Mouse (Mus musculus) lung, embryonic 14.5 days (tissue): ENCODE measurements around the gene Nod1. TPM values are rescaled to one million over a fixed set of nuclear protein-coding genes. Genes with fewer than 3 reads are reported as not detected.
A peak's percentile ranks its signal among the peaks of the same experiment; 100 is the strongest.

Source experiments
- ATAC-seq: fragments of 200-750 bp; cut with Nextera tagmentation; 2 replicates; pipeline ENCODE4 v1.8.0; 2017; ENCODE audit warnings: mild to moderate bottlenecking, moderate TSS enrichment, moderate library complexity; ENCODE audit not compliant: insufficient read depth
- DNase-seq: peaks from one replicate; pipeline ENCODE4 v3.0.0-alpha.2; 2015
- H3K27ac ChIP-seq: fragments of 300-500 bp; sonication (generic); 2 replicates; pipeline ENCODE4 v1.5.1; 2014; ENCODE audit warnings: low read depth, mild to moderate bottlenecking, moderate library complexity
- H3K27me3 ChIP-seq: fragments of 300-500 bp; sonication (generic); 2 replicates; pipeline ENCODE4 v1.6.1; 2014; ENCODE audit warnings: low read length, control low read depth; ENCODE audit not compliant: insufficient read depth
- H3K36me3 ChIP-seq: fragments of 300-500 bp; sonication (generic); 2 replicates; pipeline ENCODE4 v1.6.1; 2014; ENCODE audit warnings: control low read depth; ENCODE audit not compliant: insufficient read depth
- H3K4me1 ChIP-seq: fragments of 300-500 bp; sonication (generic); 2 replicates; pipeline ENCODE4 v1.6.1; 2014; ENCODE audit warnings: antibody characterized with exemption, control low read depth; ENCODE audit not compliant: insufficient read depth
- H3K4me2 ChIP-seq: fragments of 300-500 bp; sonication (generic); 2 replicates; pipeline ENCODE4 v1.6.1; 2014; ENCODE audit warnings: mild to moderate bottlenecking
- H3K4me3 ChIP-seq: fragments of 300-500 bp; sonication (generic); 2 replicates; pipeline ENCODE4 v1.5.1; 2014; ENCODE audit warnings: low read depth, low read length
- H3K9ac ChIP-seq: fragments of 300-500 bp; sonication (generic); 2 replicates; pipeline ENCODE4 v1.6.1; 2014
- H3K9me3 ChIP-seq: fragments of 300-500 bp; sonication (generic); 2 replicates; pipeline ENCODE4 v1.6.1; 2016; ENCODE audit warnings: low read depth, low read length, control low read depth
- CTCF ChIP-seq: IDR thresholded peaks from 2 replicates; pipeline ENCODE4 v1.5.1; 2016; ENCODE audit warnings: antibody characterized with exemption, low read depth
- WGBS: fragments of 180-500 bp; shearing (Covaris S2); extraction: QIAGEN DNeasy Blood & Tissue Kit; methylation state at CpG from one replicate; pipeline ENCODE4 v1.1.7; 2014; 5-methylcytosine and 5-hydroxymethylcytosine counted together
- polyA plus RNA-seq: library from polyadenylated mRNA; unstranded; fragments of >200 nt; fragmentation: Nextera tagmentation; extraction: Ambion mirVana; gene quantifications from 2 replicates; pipeline ENCODE4 v1.2.1, GENCODE M21; 2014

Gene Nod1
- polyA plus RNA-seq, 1 experiment from 2014 or later = 4.6 TPM

DNA sequence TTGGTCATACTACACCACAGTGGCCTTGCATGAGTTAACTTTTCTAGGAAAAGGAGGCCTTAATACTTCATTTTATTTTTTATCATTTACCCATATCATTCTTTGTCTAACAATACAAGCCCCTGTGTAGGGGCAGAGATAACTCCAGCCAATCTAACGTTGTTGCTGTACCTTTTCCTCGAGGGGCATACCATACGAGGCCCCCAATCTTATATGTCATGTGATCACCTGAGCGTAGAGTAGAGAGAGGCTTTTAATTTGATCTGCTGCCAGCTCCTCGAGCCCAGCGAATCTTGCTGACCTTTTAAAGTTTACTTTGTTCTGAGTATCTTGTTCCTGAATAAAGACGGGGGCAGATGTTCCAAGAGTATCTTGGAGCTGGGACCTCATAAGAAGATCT is 40.1 kb upstream of the Nod1 start:
- Histone ChIP-seq H3K4me1 (peaks cover 3% of the 10 kb centered on the region; the same call in 1 of the 2 replicates), H3K9ac (no peak overlapping the region), H3K36me3 (no peaks in the 10 kb centered on the region), H3K27me3 (no peaks in the 10 kb centered on the region), H3K4me2 (no peak overlapping the region), H3K9me3 (no peaks in the 10 kb centered on the region), H3K27ac (no peak overlapping the region), H3K4me3 (no peak overlapping the region)
- WGBS = 57% methylated on average over 7 of the region's 7 CpGs
- ATAC-seq (no peak), DNase-seq (no peak)
- TF ChIP-seq CTCF = no peak

GRCm38 (mm10) chr6:55010330-55011091 is 38.1 kb upstream of the Nod1 start:
- Histone ChIP-seq H3K4me1 (no peaks in the 10 kb centered on the region), H3K27me3 (no peaks in the 10 kb centered on the region), H3K9ac (no peak overlapping the region), H3K27ac (no peak overlapping the region), H3K4me3 (no peak overlapping the region), H3K36me3 (no peaks in the 10 kb centered on the region), H3K4me2 (peak overlapping the region; percentile 11; the same call in 1 of the 2 replicates), H3K9me3 (no peaks in the 10 kb centered on the region)
- ATAC-seq (no peak), DNase-seq (no peak)
- TF ChIP-seq CTCF = no peak
- WGBS = 62% methylated on average over 4 of the region's 4 CpGs

DNA sequence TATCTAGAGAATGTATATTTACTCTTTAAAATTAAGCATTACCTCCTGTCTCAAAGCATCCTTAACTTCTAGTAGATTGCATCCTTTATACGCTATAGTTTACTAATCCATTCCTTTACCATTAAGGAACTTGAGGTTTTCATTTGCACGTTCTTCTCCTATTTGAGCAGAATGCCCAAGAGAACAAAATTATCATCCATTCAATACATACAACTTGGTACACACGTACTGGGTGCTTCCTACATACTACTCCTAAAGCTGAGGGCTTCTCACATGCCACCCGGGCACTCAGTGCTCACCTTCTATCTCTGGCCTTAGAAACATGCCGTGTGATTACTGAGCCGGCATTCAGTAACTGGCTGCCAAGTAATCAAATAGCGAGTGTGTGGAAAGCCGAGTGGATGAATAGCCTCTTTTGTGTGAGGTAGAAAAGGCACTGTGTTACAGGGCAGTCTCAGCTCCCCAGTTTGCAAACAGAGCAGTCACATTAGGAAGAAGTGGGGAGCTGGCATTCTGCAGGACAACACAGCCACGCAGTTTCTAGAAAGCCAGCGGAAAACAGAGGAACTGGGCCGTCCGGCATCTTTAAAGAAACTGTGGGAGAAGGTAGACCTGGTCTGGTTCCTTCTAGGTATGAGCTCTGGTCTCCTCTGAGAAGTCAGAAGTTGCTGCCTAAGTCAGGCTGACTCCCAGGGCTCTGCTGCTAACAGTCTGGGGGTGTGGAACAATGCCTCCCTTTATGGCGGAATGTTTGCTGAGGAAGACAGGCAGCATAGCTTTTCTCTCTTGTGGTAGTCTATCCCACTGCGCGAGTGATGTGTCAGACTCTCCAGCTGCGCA is 37.2 kb upstream of the Nod1 start:
- Histone ChIP-seq H3K4me2 (peak overlapping the region; percentile 45), H3K36me3 (no peaks in the 10 kb centered on the region), H3K4me3 (no peak overlapping the region), H3K9me3 (no peaks in the 10 kb centered on the region), H3K4me1 (no peaks in the 10 kb centered on the region), H3K9ac (peak overlapping the region; percentile 29; the same call in 1 of the 2 replicates), H3K27ac (peak overlapping the region; percentile 84), H3K27me3 (no peaks in the 10 kb centered on the region)
- DNase-seq (peak; percentile 44), ATAC-seq (peak; percentile 76)
- TF ChIP-seq CTCF = no peak
- 25% methylated on average over 16 of the region's 16 CpGs for WGBS

DNA sequence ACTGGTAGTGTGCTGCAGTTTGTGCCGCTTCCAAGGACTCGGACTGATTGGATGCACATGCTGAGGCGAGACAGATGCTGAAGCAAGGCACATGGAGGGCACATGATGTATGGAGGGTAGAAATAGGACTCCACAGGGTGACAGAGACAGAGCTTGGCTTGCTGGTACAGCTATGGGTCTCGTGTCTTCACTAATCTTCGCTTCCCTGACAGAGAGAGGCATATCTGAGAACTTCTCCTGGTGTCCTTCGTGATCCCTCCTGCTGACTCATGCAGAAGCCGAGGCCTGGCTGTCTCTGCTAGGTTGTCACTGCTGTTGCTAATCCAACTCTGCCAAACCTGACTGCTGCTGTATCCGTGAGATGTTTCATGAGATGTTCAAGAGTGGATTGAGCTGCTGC is 36.0 kb upstream of the Nod1 start:
- H3K9me3 ChIP-seq = no peaks in the 10 kb centered on the region
- no peaks in the 10 kb centered on the region for H3K4me1 ChIP-seq
- H3K4me2 ChIP-seq = no peak overlapping the region
- ATAC-seq (no peak), DNase-seq (no peak)
- no peak for TF ChIP-seq CTCF
- no peak overlapping the region for H3K9ac ChIP-seq
- 84% methylated on average over 8 of the region's 8 CpGs for whole genome bisulfite sequencing
- no peaks in the 10 kb centered on the region for H3K27me3 ChIP-seq
- H3K27ac ChIP-seq = no peak overlapping the region
- H3K4me3 ChIP-seq = no peak overlapping the region
- no peaks in the 10 kb centered on the region for H3K36me3 ChIP-seq

DNA sequence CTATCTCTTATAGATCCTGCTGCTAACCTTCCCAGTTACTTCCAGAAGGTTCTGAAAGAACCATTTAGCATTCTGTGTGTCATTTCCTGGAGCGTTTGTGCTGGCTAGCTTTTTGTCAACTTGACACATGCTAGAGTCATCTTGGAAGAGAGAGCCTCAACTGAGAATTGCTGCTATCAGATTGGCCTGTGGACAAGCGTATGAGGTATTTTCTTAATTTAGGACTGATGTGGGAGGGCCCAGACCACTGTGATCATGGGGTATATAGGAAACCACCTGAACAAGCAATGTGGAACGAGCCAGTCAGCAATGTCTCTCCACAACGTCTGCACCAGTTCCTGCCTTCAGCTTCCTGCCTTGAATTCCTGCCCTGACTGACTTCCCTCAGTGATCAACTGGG is 31.1 kb upstream of the Nod1 start:
- no peaks in the 10 kb centered on the region for H3K4me1 ChIP-seq
- no peak overlapping the region for H3K4me2 ChIP-seq
- DNase-seq (no peak), ATAC-seq (no peak)
- TF ChIP-seq CTCF = no peak
- no peak overlapping the region for H3K4me3 ChIP-seq
- WGBS = 55% methylated on average over 4 of the region's 4 CpGs
- no peak overlapping the region for H3K9ac ChIP-seq
- no peaks in the 10 kb centered on the region for H3K36me3 ChIP-seq
- no peaks in the 10 kb centered on the region for H3K9me3 ChIP-seq
- no peak overlapping the region for H3K27ac ChIP-seq
- no peaks in the 10 kb centered on the region for H3K27me3 ChIP-seq

- Histone ChIP-seq H3K27ac (no peak overlapping the region), H3K9ac (no peak overlapping the region), H3K9me3 (no peaks in the 10 kb centered on the region), H3K4me2 (no peak overlapping the region), H3K27me3 (no peaks in the 10 kb centered on the region), H3K4me3 (no peak overlapping the region), H3K4me1 (no peaks in the 10 kb centered on the region), H3K36me3 (no peaks in the 10 kb centered on the region)
- 52% methylated on average over 4 of the region's 4 CpGs for WGBS
- DNase-seq (peak; percentile 22), ATAC-seq (peak; percentile 63; the same call in 1 of the 2 replicates)
- no peak for TF ChIP-seq CTCF
Measured at GRCm38 (mm10) chr6:55002438-55002837, 30.0 kb upstream of the Nod1 start.

GRCm38 (mm10) chr6:55001320-55001719 is 28.9 kb upstream of the Nod1 start:
- H3K9ac ChIP-seq = no peak overlapping the region
- no peak overlapping the region for H3K4me3 ChIP-seq
- no peak for DNase-seq
- H3K27ac ChIP-seq = no peak overlapping the region
- no peaks in the 10 kb centered on the region for H3K4me1 ChIP-seq
- no peaks in the 10 kb centered on the region for H3K27me3 ChIP-seq
- TF ChIP-seq CTCF = no peak
- H3K4me2 ChIP-seq = no peak overlapping the region
- 73% methylated on average over 4 of the region's 4 CpGs for WGBS
- H3K36me3 ChIP-seq = no peaks in the 10 kb centered on the region
- ATAC-seq = no peak
- no peaks in the 10 kb centered on the region for H3K9me3 ChIP-seq
